Mouse (Mus musculus) heart, adult 2 months (tissue): ENCODE measurements at regions not wholly inside any gene's neighbourhood (a gene's known extent, or its start where the extent isn't known, plus 50 kb on each side); places are given as distances from the start of the nearest gene placed in this dataset.

Experiments
- EP300 ChIP-seq: fragments of 200-500 bp; IDR thresholded peaks from 2 replicates; pipeline ENCODE4 v1.6.1; 2011; ENCODE audit warnings: low read depth, low read length, control low read depth; ENCODE audit not compliant: insufficient read depth
- POLR2A ChIP-seq: fragments of 200-500 bp; IDR thresholded peaks from 2 replicates; pipeline ENCODE4 v1.6.1; 2011; ENCODE audit warnings: mild to moderate bottlenecking, low read depth, low read length, control low read depth; ENCODE audit not compliant: insufficient read depth

DNA sequence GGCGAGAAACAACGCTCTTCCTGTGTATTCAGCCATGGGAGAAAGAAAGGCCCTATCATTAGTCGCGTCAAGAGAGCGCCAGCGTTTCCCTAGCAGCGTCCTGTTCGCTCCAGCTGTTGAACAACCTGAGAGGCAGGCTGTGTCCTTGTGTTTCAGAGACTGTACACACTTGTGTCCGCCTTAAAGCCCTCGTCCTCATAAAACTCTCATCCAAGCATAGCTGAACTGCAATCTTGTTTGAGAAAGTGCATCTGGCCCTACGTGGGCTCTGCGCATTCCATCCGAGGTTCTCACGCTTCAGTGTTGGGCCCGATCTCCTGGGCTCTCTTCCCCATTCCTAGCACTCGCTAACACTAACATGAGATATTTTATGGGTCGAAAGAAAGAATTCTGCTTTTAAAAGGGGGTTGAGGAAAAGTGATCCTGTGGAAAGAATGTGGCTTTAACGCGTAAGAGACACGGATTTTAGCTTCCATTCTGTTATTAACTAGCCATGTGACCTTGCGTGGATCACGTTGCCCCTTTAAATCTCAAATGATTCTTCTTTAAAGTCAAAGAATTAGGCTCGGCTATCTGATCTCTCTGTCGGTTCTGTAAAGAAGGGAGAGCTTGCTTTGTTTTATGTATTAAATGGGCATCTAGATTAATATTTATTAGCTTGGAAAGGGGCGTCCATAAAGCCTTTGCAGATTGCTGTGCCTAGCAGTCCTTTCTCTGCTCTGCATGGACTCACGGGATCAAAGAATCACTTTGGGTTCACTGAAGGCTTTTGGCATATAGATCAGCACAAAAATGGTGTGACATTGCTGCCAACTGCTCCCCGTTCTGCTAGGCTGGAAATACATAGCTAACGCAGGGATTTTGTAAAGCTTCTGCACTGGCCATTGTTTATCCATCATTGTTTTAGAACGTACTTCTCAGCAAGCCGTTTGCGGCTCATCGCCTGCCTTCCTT is 261.3 kb upstream of the Pmfbp1 start:
- TF ChIP-seq EP300 (no peak), POLR2A (no peak)
